Mouse (Mus musculus): ENCODE measurements around the gene Znhit1.

Znhit1 gene

GRCm38 (mm10) chr5:136984828-136985227, 3.0 kb downstream of the Znhit1 start:
- DNase-seq = no peak

- DNase-seq = peak in 1 of 2 experiments; percentile 50
These were observed 5.4 kb downstream of the Znhit1 start for GRCm38 (mm10) chr5:136982338-136982930.

- DNase-seq = no peak
These were observed 6.8 kb downstream of the Znhit1 start for GRCm38 (mm10) chr5:136980974-136981373.

GRCm38 (mm10) chr5:136979762-136980161, 8.1 kb downstream of the Znhit1 start:
- no peak for DNase-seq

GRCm38 (mm10) chr5:136977769-136978168, 10.1 kb downstream of the Znhit1 start:
- DNase-seq = no peak

- DNase-seq = no peak
These were observed 14.2 kb downstream of the Znhit1 start for GRCm38 (mm10) chr5:136973670-136974069.

- DNase-seq = peak; percentile 78 to 85
These were observed 17.1 kb downstream of the Znhit1 start for GRCm38 (mm10) chr5:136970703-136971102.

GRCm38 (mm10) chr5:136967592-136967991, 20.2 kb downstream of the Znhit1 start:
- peak; percentile 84 to 87 for DNase-seq

GRCm38 (mm10) chr5:136966861-136967455, 20.9 kb downstream of the Znhit1 start:
- peak in 1 of 2 experiments; percentile 46 for DNase-seq

- DNase-seq = peak; percentile 64 to 79
These were observed 21.5 kb downstream of the Znhit1 start, which contains the start of gene Cldn15 for GRCm38 (mm10) chr5:136966331-136966730. TSS of gene Cldn15 (plus strand) at chr5:136966616.

GRCm38 (mm10) chr5:136965686-136966085, 22.1 kb downstream of the Znhit1 start:
- peak; percentile 47 to 54 for DNase-seq

- DNase-seq = no peak
These were observed 22.6 kb downstream of the Znhit1 start for GRCm38 (mm10) chr5:136965210-136965609.

- DNase-seq = no peak
These were observed 24.8 kb downstream of the Znhit1 start for GRCm38 (mm10) chr5:136962966-136963540.

GRCm38 (mm10) chr5:136962501-136962900, 25.3 kb downstream of the Znhit1 start:
- peak; percentile 77 to 88 for DNase-seq

- peak; percentile 90 to 93 for DNase-seq
These were observed 25.8 kb downstream of the Znhit1 start for GRCm38 (mm10) chr5:136961983-136962461.

GRCm38 (mm10) chr5:136961334-136961982, 26.4 kb downstream of the Znhit1 start:
- peak in 1 of 2 experiments; percentile 42 for DNase-seq

GRCm38 (mm10) chr5:136960053-136960452, 27.8 kb downstream of the Znhit1 start:
- DNase-seq = peak; percentile 72 to 81

GRCm38 (mm10) chr5:136958991-136959605, 28.7 kb downstream of the Znhit1 start:
- peak; percentile 85 to 91 for DNase-seq

- DNase-seq = no peak
These were observed 30.6 kb downstream of the Znhit1 start for GRCm38 (mm10) chr5:136957250-136957649.

GRCm38 (mm10) chr5:136955622-136956021, 32.2 kb downstream of the Znhit1 start:
- no peak for DNase-seq

GRCm38 (mm10) chr5:136953440-136953951, 34.3 kb downstream of the Znhit1 start:
- DNase-seq = peak; percentile 60 to 68

GRCm38 (mm10) chr5:136953015-136953414, 34.8 kb downstream of the Znhit1 start, which contains the start of gene Fis1:
TSS of gene Fis1 (plus strand) at chr5:136953275.
- DNase-seq = peak; percentile 97 to 98

GRCm38 (mm10) chr5:136952153-136952552, 35.7 kb downstream of the Znhit1 start:
- DNase-seq = no peak
